Mouse (Mus musculus) urinary bladder, postnatal 14 days (tissue): ENCODE measurements at regions not wholly inside any gene's neighbourhood (a gene's known extent, or its start where the extent isn't known, plus 50 kb on each side); places are given as distances from the start of the nearest gene placed in this dataset.

ENCODE experiments used
- DNase-seq: peaks from one replicate; pipeline ENCODE4 v3.0.0; 2021; ENCODE audit warnings: low spot score

- DNase-seq, result no peak
These were observed 54.9 kb upstream of the Akap13 start for GRCm38 (mm10) chr7:75400471-75400870.

GRCm38 (mm10) chr7:75404955-75405354 lies 50.4 kb upstream of the Akap13 start:
- DNase-seq, result no peak
